Mouse (Mus musculus) testis, adult 2 months (tissue): Measurements from ENCODE around the gene Pfkfb3. TPM values are rescaled to one million over a fixed set of nuclear protein-coding genes. Genes with fewer than 3 reads are reported as not detected.

Source experiments
- H3K27ac ChIP-seq: fragments of 200-500 bp; 2 replicates; pipeline ENCODE4 v1.5.1; 2012; ENCODE audit warnings: low read depth, low read length; ENCODE audit not compliant: control insufficient read depth, insufficient read depth
- H3K27me3 ChIP-seq: fragments of 200-500 bp; 2 replicates; pipeline ENCODE4 v1.6.1; 2012; ENCODE audit warnings: mild to moderate bottlenecking, low read length, moderate library complexity; ENCODE audit not compliant: control insufficient read depth, insufficient read depth
- H3K36me3 ChIP-seq: fragments of 200-500 bp; 2 replicates; pipeline ENCODE4 v1.6.1; 2012; ENCODE audit warnings: mild to moderate bottlenecking, low read length; ENCODE audit not compliant: control insufficient read depth, insufficient read depth
- H3K4me1 ChIP-seq: fragments of 200-500 bp; 2 replicates; pipeline ENCODE4 v1.6.1; 2012; ENCODE audit warnings: low read length; ENCODE audit not compliant: control insufficient read depth, insufficient read depth
- H3K4me3 ChIP-seq: fragments of 200-500 bp; 2 replicates; pipeline ENCODE4 v1.5.1; 2012; ENCODE audit warnings: low read depth, mild to moderate bottlenecking, low read length, moderate library complexity, mixed read lengths; ENCODE audit not compliant: control insufficient read depth
- CTCF ChIP-seq: fragments of 200-500 bp; IDR thresholded peaks from 2 replicates; pipeline ENCODE4 v1.5.1; 2012; ENCODE audit warnings: low read depth, mild to moderate bottlenecking, inconsistent platforms, low read length, moderate library complexity; ENCODE audit not compliant: control insufficient read depth, insufficient read depth, insufficient replicate concordance
- POLR2A ChIP-seq: fragments of 200-500 bp; IDR thresholded peaks from 2 replicates; pipeline ENCODE4 v1.6.1; 2012; ENCODE audit warnings: low read depth, mild to moderate bottlenecking, inconsistent platforms, low read length, moderate library complexity; ENCODE audit not compliant: control insufficient read depth
- polyA plus RNA-seq: library from polyadenylated mRNA; depleted of rRNA; stranded (reverse); fragments of >200 nt; gene quantifications from 2 replicates; pipeline ENCODE4 v1.2.3, GENCODE M21; 2012

The Pfkfb3 gene
- polyA plus RNA-seq, 1 experiment: 43.5 TPM

- Histone ChIP-seq H3K27me3 (no peaks in the 10 kb centered on the region), H3K4me1 (no peaks in the 10 kb centered on the region; the same call in 1 of the 2 replicates), H3K36me3 (no peaks in the 10 kb centered on the region), H3K27ac (no peak overlapping the region), H3K4me3 (no peak overlapping the region)
- TF ChIP-seq POLR2A (no peak), CTCF (no peak)
Observed at GRCm38 (mm10) chr2:11579399-11579798, 25.5 kb upstream of the Pfkfb3 start.

DNA sequence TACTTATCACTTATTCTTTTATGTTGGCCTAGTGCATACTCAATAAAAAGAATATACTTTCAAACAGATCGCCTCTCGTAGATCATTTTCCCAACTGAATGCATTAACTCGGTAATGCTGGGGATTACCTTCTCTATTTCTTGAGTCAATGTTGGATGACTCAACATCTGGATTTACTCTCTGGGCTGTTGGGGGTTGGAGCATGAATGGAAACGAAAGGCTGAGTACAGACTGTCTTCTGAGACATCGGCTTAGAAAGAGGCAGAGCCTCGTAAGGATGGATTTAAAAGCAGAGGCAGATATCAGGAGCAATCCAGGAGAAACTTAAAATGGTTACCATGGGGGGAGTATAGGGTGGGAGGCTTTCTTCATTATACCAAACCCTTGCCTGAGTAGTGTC, 24.3 kb upstream of the Pfkfb3 start:
- TF ChIP-seq CTCF: no peak
- TF ChIP-seq POLR2A: no peak
- Histone ChIP-seq H3K27ac (no peak overlapping the region), H3K4me3 (no peak overlapping the region), H3K4me1 (no peaks in the 10 kb centered on the region; the same call in 1 of the 2 replicates), H3K27me3 (no peaks in the 10 kb centered on the region), H3K36me3 (no peaks in the 10 kb centered on the region)

DNA sequence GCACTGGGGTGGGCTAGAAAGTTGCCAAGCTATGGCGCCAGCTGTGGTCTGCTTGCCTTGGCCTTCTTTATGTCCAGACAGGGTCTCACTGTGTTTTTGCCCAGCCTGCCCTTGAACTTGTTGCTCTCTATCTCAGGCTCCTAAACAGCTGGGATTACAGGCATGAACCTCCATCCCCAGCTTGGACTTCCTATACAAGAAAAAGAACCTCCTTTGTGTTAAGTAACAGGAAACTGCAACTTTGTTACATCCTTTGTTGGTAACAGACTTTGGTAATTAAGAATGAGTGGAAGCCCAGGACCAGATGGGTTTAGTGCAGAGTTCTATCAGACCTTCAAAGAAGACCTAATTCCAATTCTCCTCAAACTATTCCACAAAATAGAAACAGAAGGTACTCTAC, 19.8 kb upstream of the Pfkfb3 start:
- Histone ChIP-seq H3K27ac (no peak overlapping the region), H3K27me3 (no peaks in the 10 kb centered on the region), H3K36me3 (no peaks in the 10 kb centered on the region), H3K4me3 (no peak overlapping the region), H3K4me1 (no peaks in the 10 kb centered on the region)
- TF ChIP-seq CTCF (no peak), POLR2A (no peak)

GRCm38 (mm10) chr2:11571004-11571535, 17.2 kb upstream of the Pfkfb3 start:
- Histone ChIP-seq H3K4me3 (no peak overlapping the region), H3K4me1 (peaks cover 2% of the 10 kb centered on the region; the same call in 1 of the 2 replicates), H3K27me3 (no peaks in the 10 kb centered on the region), H3K27ac (no peak overlapping the region), H3K36me3 (no peaks in the 10 kb centered on the region)
- TF ChIP-seq POLR2A: no peak
- no peak for TF ChIP-seq CTCF

DNA sequence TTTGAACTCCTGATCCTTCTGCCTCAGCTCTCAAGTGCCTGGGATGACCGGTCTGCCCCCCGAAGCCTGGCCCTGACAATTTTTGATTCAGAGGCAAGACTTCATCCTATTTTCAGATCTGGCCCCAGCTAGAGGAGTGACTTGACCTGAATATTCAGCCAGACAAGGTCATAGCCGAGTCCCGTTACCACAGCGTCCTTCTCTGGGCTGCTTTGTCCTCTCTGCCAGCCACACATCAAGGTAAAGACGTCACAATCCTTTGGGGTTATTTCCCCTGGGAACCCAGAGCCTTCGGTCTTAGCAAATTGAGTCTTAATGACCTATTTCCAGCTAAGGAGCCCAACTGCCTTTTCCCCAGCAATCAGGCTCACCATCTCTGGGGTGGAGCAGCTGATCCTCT, 14.6 kb upstream of the Pfkfb3 start:
- Histone ChIP-seq H3K27ac (no peak overlapping the region), H3K36me3 (no peaks in the 10 kb centered on the region), H3K4me1 (peaks cover 14% of the 10 kb centered on the region), H3K27me3 (no peaks in the 10 kb centered on the region), H3K4me3 (no peak overlapping the region)
- TF ChIP-seq CTCF: no peak

- H3K27ac ChIP-seq: no peak overlapping the region
- H3K4me1 ChIP-seq: peaks cover 20% of the 10 kb centered on the region
- H3K36me3 ChIP-seq: no peaks in the 10 kb centered on the region
- no peaks in the 10 kb centered on the region for H3K27me3 ChIP-seq
- no peak overlapping the region for H3K4me3 ChIP-seq
- TF ChIP-seq CTCF: 0 out of 2 replicates have a peak, but pooled peaks have one; percentile 24
- TF ChIP-seq POLR2A: no peak
Observed at GRCm38 (mm10) chr2:11567781-11568362, 14.0 kb upstream of the Pfkfb3 start.

GRCm38 (mm10) chr2:11566898-11567297, 13.0 kb upstream of the Pfkfb3 start:
- Histone ChIP-seq H3K4me3 (no peak overlapping the region), H3K27ac (no peak overlapping the region), H3K4me1 (peaks cover 22% of the 10 kb centered on the region), H3K36me3 (no peaks in the 10 kb centered on the region), H3K27me3 (no peaks in the 10 kb centered on the region)
- TF ChIP-seq POLR2A: no peak
- no peak for TF ChIP-seq CTCF
